Mouse (Mus musculus): ENCODE measurements at regions not wholly inside any gene's neighbourhood (a gene's known extent, or its start where the extent isn't known, plus 50 kb on each side); places are given as distances from the start of the nearest gene placed in this dataset.

DNA sequence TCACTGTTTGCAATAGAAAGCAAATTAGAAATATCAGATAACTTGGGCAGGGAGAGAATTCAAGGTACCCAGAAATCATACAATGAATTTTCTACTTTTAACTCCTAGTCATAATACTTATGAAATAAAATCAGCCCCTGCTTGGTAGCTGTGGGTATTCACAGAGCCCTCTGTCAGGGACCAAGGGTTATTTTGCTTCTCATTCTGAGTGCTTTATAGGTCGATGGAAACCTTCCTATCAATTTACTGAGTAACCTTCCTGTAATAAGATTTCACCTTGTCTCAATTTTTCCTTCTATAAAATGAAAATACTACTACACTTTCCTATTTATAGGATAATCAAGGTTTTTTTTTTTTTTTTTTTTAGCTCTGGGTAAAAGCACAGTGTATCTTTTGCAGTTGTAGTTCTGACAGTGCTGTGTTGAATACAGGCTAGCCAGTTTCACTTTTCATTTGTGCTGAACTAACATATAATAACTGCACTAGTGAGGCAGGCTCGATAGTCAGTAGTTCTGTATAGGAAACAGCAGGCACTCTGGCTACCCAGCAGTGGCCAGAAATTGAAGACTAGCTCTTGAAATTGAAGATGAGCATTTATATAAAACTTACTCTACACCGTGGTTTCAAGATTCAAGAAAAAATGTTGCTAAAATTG is 94.4 kb upstream of the Mdfic start:
- TF ChIP-seq POLR2A (IDR thresholded peaks at IDR 0.05; ENCODE audit: insufficient read length, low read depth) (no peak), TCF12 (IDR thresholded peaks at IDR 0.05; ENCODE audit: insufficient read depth, poor library complexity, severe bottlenecking) (no peak), POLR2AphosphoS2 (IDR thresholded peaks at IDR 0.05; ENCODE audit: insufficient read length, low read depth) (no peak), MYOD1 (IDR thresholded peaks at IDR 0.05; ENCODE audit: control insufficient read depth in 1 of 3, insufficient read length in 2 of 3, low read depth in 2 of 3) (no peak), E2F4 (IDR thresholded peaks at IDR 0.05; ENCODE audit: insufficient read depth) (no peak)
